Mouse (Mus musculus) stomach, postnatal 0 days (tissue): ENCODE data around the gene Zfp575.

ENCODE experiments used
- CTCF ChIP-seq: IDR thresholded peaks from 2 replicates; pipeline ENCODE4 v1.5.1; 2016; ENCODE audit warnings: antibody characterized with exemption, low read depth, mild to moderate bottlenecking, moderate library complexity
- EP300 ChIP-seq: optimal IDR thresholded peaks from 2 replicates; pipeline ENCODE3; 2016; ENCODE audit warnings: antibody characterized with exemption

DNA sequence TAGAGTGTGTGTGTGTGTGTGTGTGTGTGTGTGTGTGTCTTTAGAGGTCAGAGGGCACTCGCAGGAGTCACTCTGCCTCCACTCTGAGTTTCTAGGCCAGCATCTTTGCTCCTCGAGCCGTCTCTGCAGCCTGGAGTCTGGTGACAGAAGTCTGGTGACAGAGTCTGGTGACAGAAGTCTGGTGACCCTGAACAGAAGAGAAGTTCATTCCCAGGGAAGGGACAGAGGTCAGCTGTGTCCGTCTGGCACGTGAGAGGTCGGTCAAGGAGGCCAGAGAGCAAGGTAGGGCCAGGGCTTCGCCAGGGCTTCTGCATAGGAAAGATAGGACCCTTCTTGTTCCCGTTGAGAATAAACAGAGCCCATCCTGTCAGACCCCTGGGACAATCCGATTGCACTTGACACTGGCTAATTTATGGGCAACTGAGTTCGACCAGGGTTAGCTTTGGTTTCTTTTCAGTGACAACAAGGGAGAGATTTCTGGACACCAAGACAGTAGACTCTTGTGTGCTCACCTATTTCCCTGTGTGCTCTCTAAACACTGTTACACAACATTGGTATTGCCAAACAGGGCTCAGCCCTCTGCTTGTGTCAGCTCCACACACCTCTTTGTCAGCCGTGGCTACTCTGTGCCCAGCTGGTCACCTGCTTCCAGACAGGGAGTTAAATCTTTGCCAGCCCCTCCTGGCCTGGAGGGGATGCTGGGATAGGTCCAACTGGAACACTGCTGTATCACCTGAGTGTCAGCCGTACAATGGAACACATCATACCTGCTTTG is 35.3 kb downstream of the Zfp575 start:
- no peak for TF ChIP-seq CTCF
- no peak for TF ChIP-seq EP300
